Mouse (Mus musculus) G1E (cell line): ENCODE measurements around the gene Mcm3. TPM values are rescaled to one million over a fixed set of nuclear protein-coding genes. Genes with fewer than 3 reads are reported as not detected.

Experiments used
- ATAC-seq: 2 replicates; pipeline ENCODE4 v1.8.0; 2016; ENCODE audit warnings: mild to moderate bottlenecking; ENCODE audit not compliant: insufficient number of reproducible peaks, poor library complexity, low FRiP score, severe bottlenecking; ENCODE audit errors: extremely low read depth
- DNase-seq: peaks from one replicate; pipeline ENCODE4 v3.0.0; 2012; ENCODE audit warnings: low spot score
- H3K27me3 ChIP-seq: 2 replicates; pipeline ENCODE4 v1.6.1; 2012; ENCODE audit warnings: mild to moderate bottlenecking, low read length, inconsistent platforms; ENCODE audit not compliant: insufficient read depth
- H3K36me3 ChIP-seq: replicated peaks from 2 replicates; pipeline ENCODE3; 2012; ENCODE audit warnings: mild to moderate bottlenecking, inconsistent platforms
- H3K4me1 ChIP-seq: 2 replicates; pipeline ENCODE4 v1.6.1; 2012; ENCODE audit warnings: low read depth, low read length, inconsistent platforms, mixed read lengths; ENCODE audit not compliant: insufficient read depth
- H3K4me3 ChIP-seq: 2 replicates; pipeline ENCODE4 v1.5.1; 2012; ENCODE audit warnings: low read depth, mild to moderate bottlenecking, inconsistent platforms, low read length, moderate library complexity, mixed read lengths
- H3K9me3 ChIP-seq: replicated peaks from 2 replicates; pipeline ENCODE4 v1.6.1; 2012; ENCODE audit warnings: inconsistent platforms
- CTCF ChIP-seq: IDR thresholded peaks from 2 replicates; pipeline ENCODE4 v1.5.1; 2012; ENCODE audit warnings: low read depth, low read length, inconsistent platforms, mixed read lengths
- GATA1 ChIP-seq: IDR thresholded peaks from 2 replicates; pipeline ENCODE4 v1.6.1; 2012; ENCODE audit warnings: borderline replicate concordance, low read length, inconsistent platforms, mixed read lengths
- GATA2 ChIP-seq: IDR thresholded peaks from 2 replicates; pipeline ENCODE4 v1.6.1; 2012; ENCODE audit warnings: low read depth, low read length, inconsistent platforms, borderline replicate concordance
- POLR2AphosphoS5 ChIP-seq: IDR thresholded peaks from 2 replicates; pipeline ENCODE4 v1.6.1; 2012; ENCODE audit warnings: low read depth, low read length, inconsistent platforms; ENCODE audit not compliant: insufficient replicate concordance
- TAL1 ChIP-seq: conservative IDR thresholded peaks from 2 replicates; pipeline ENCODE4 v1.6.1; 2012; ENCODE audit warnings: low read depth, low read length, inconsistent platforms, mixed read lengths
- polyA plus RNA-seq: library from polyadenylated mRNA; stranded (reverse); fragments of >175 nt; gene quantifications from 2 replicates; pipeline ENCODE4 v1.2.3, GENCODE M21; 2012
- total RNA-seq, 2 experiments: library from RNA; stranded (forward) in 1 of 2; stranded (reverse) in 1 of 2; fragments of 200-1000 nt in 1 of 2; fragments of >200 nt in 1 of 2; fragmentation: Nextera tagmentation in 1 of 2; gene quantifications; 2 replicates each; pipeline ENCODE4 v1.2.3; 2014 to 2017

Gene Mcm3
- total and polyA plus RNA-seq, 3 experiments: 133 to 582 (median 341) TPM

- DNase-seq (no peak), ATAC-seq (no peak)
- H3K4me1 ChIP-seq: no peaks in the 10 kb centered on the region
- no peak overlapping the region for H3K4me3 ChIP-seq
- TF ChIP-seq POLR2AphosphoS5: no peak
- no peak for TF ChIP-seq CTCF
- no peak for TF ChIP-seq TAL1
- TF ChIP-seq GATA2: no peak
- no peaks in the 10 kb centered on the region for H3K36me3 ChIP-seq
- H3K27me3 ChIP-seq: peaks cover 9% of the 10 kb centered on the region; the same call in 1 of the 2 replicates
- H3K9me3 ChIP-seq: peaks cover 7% of the 10 kb centered on the region; the same call in 1 of the 2 replicates
These were observed 37.1 kb upstream of the Mcm3 start for GRCm38 (mm10) chr1:20856924-20857902.

- Histone ChIP-seq H3K9me3 (no peaks in the 10 kb centered on the region), H3K36me3 (no peaks in the 10 kb centered on the region), H3K27me3 (peaks cover 16% of the 10 kb centered on the region), H3K4me1 (no peaks in the 10 kb centered on the region), H3K4me3 (no peak overlapping the region)
- TF ChIP-seq CTCF: no peak
- no peak for DNase-seq
- no peak for ATAC-seq
These were observed 19.8 kb upstream of the Mcm3 start for GRCm38 (mm10) chr1:20839911-20840310.

GRCm38 (mm10) chr1:20836551-20837125, 16.5 kb upstream of the Mcm3 start:
- H3K9me3 ChIP-seq: no peaks in the 10 kb centered on the region
- DNase-seq (no peak), ATAC-seq (no peak)
- H3K36me3 ChIP-seq: no peaks in the 10 kb centered on the region
- TF ChIP-seq POLR2AphosphoS5 (no peak), CTCF (no peak), GATA1 (no peak), TAL1 (no peak), GATA2 (no peak)
- no peak overlapping the region for H3K4me3 ChIP-seq
- H3K4me1 ChIP-seq: no peaks in the 10 kb centered on the region
- H3K27me3 ChIP-seq: peaks cover 24% of the 10 kb centered on the region

GRCm38 (mm10) chr1:20833141-20833511, 13.0 kb upstream of the Mcm3 start:
- Histone ChIP-seq H3K4me3 (no peak overlapping the region), H3K36me3 (no peaks in the 10 kb centered on the region), H3K27me3 (peaks cover 36% of the 10 kb centered on the region), H3K4me1 (no peaks in the 10 kb centered on the region), H3K9me3 (no peaks in the 10 kb centered on the region)
- TF ChIP-seq TAL1 (no peak), GATA1 (no peak), GATA2 (no peak), POLR2AphosphoS5 (no peak), CTCF (no peak)
- DNase-seq: no peak
- ATAC-seq: no peak

GRCm38 (mm10) chr1:20832473-20833140, 12.5 kb upstream of the Mcm3 start:
- Histone ChIP-seq H3K9me3 (no peaks in the 10 kb centered on the region), H3K27me3 (peaks cover 41% of the 10 kb centered on the region), H3K4me1 (no peaks in the 10 kb centered on the region), H3K4me3 (no peak overlapping the region), H3K36me3 (no peaks in the 10 kb centered on the region)
- TF ChIP-seq GATA2 (no peak), GATA1 (no peak), CTCF (no peak), POLR2AphosphoS5 (no peak), TAL1 (no peak)
- ATAC-seq (no peak), DNase-seq (no peak)

GRCm38 (mm10) chr1:20830546-20830945, 10.4 kb upstream of the Mcm3 start:
- Histone ChIP-seq H3K9me3 (no peaks in the 10 kb centered on the region), H3K4me3 (no peak overlapping the region), H3K27me3 (peaks cover 45% of the 10 kb centered on the region), H3K36me3 (no peaks in the 10 kb centered on the region), H3K4me1 (no peaks in the 10 kb centered on the region)
- no peak for DNase-seq
- TF ChIP-seq TAL1 (no peak), CTCF (no peak), POLR2AphosphoS5 (no peak), GATA1 (no peak), GATA2 (no peak)
- no peak for ATAC-seq
